Mouse (Mus musculus) heart, embryonic 16.5 days (tissue): ENCODE data around the gene Ahsa1. TPM values are rescaled to one million over a fixed set of nuclear protein-coding genes. Genes with fewer than 3 reads are reported as not detected.
A peak's percentile ranks its signal among the peaks of the same experiment; 100 is the strongest.
"Not testable (repeated sequence)": the region's sequence is repeated elsewhere in the genome, so short reads cannot be mapped to it uniquely, and the experiment has no call there.

Source experiments
- ATAC-seq: fragments of 200-750 bp; cut with Nextera tagmentation; replicated peaks from 2 replicates; pipeline ENCODE4 v1.8.0; 2017; ENCODE audit warnings: moderate number of reproducible peaks; ENCODE audit not compliant: insufficient read depth, low FRiP score; ENCODE audit errors: extremely low read depth
- H3K27ac ChIP-seq: fragments of 300-500 bp; sonication (generic); 2 replicates; pipeline ENCODE4 v1.5.1; 2014; ENCODE audit warnings: mild to moderate bottlenecking, low read length, control low read depth, moderate library complexity
- H3K27me3 ChIP-seq: fragments of 300-500 bp; sonication (generic); 2 replicates; pipeline ENCODE4 v1.6.1; 2014; ENCODE audit warnings: low read length, mixed read lengths; ENCODE audit not compliant: control insufficient read depth, insufficient read depth
- H3K36me3 ChIP-seq: fragments of 300-500 bp; sonication (generic); 2 replicates; pipeline ENCODE4 v1.6.1; 2014; ENCODE audit not compliant: control insufficient read depth, insufficient read depth
- H3K4me1 ChIP-seq: fragments of 300-500 bp; sonication (generic); 2 replicates; pipeline ENCODE4 v1.6.1; 2014; ENCODE audit warnings: low read length, mixed read lengths; ENCODE audit not compliant: control insufficient read depth, insufficient read depth
- H3K4me2 ChIP-seq: fragments of 300-500 bp; sonication (generic); 2 replicates; pipeline ENCODE4 v1.6.1; 2014; ENCODE audit warnings: low read depth, mild to moderate bottlenecking, control low read depth, low read length
- H3K4me3 ChIP-seq: fragments of 300-500 bp; sonication (generic); 2 replicates; pipeline ENCODE4 v1.5.1; 2014; ENCODE audit warnings: mild to moderate bottlenecking, control low read depth, low read length
- H3K9ac ChIP-seq: fragments of 300-500 bp; sonication (generic); 2 replicates; pipeline ENCODE4 v1.6.1; 2014; ENCODE audit warnings: low read length, control low read depth
- H3K9me3 ChIP-seq: fragments of 300-500 bp; sonication (generic); replicated peaks from 2 replicates; pipeline ENCODE4 v1.6.1; 2016; ENCODE audit warnings: low read length; ENCODE audit not compliant: control insufficient read depth
- WGBS: fragments of 180-500 bp; shearing (Covaris S2); extraction: QIAGEN DNeasy Blood & Tissue Kit; methylation state at CpG from one replicate; pipeline ENCODE4 v1.1.7; 2014; 5-methylcytosine and 5-hydroxymethylcytosine counted together
- polyA plus RNA-seq: library from polyadenylated mRNA; unstranded; fragments of >200 nt; fragmentation: Nextera tagmentation; extraction: Ambion mirVana; gene quantifications from 2 replicates; pipeline ENCODE4 v1.2.1, GENCODE M21; 2015

The Ahsa1 gene
- polyA plus RNA-seq, 1 experiment from 2014 or later: 185 TPM

GRCm38 (mm10) chr12:87250161-87250560 lies 16.1 kb upstream of the Ahsa1 start:
- no peak for ATAC-seq
- Histone ChIP-seq H3K4me3 (no peak overlapping the region), H3K4me1 (no peaks in the 10 kb centered on the region), H3K27me3 (no peaks in the 10 kb centered on the region), H3K9ac (no peak overlapping the region), H3K4me2 (no peak overlapping the region), H3K27ac (no peak overlapping the region), H3K9me3 (no peaks in the 10 kb centered on the region), H3K36me3 (peaks cover 76% of the 10 kb centered on the region)
- WGBS: 89% methylated on average over 6 of the region's 6 CpGs

GRCm38 (mm10) chr12:87253878-87254277 lies 12.4 kb upstream of the Ahsa1 start:
- H3K36me3 ChIP-seq: peaks cover 72% of the 10 kb centered on the region
- no peak overlapping the region for H3K4me2 ChIP-seq
- H3K27me3 ChIP-seq: no peaks in the 10 kb centered on the region
- ATAC-seq: no peak
- no peak overlapping the region for H3K9ac ChIP-seq
- no peak overlapping the region for H3K4me3 ChIP-seq
- H3K27ac ChIP-seq: no peak overlapping the region
- H3K4me1 ChIP-seq: no peaks in the 10 kb centered on the region
- H3K9me3 ChIP-seq: no peaks in the 10 kb centered on the region
- WGBS: 92% methylated on average over 6 of the region's 6 CpGs

GRCm38 (mm10) chr12:87256629-87257028 lies 9.7 kb upstream of the Ahsa1 start:
- Histone ChIP-seq H3K4me3 (no peak overlapping the region), H3K36me3 (peaks cover 65% of the 10 kb centered on the region), H3K27ac (no peak overlapping the region), H3K27me3 (no peaks in the 10 kb centered on the region), H3K4me1 (no peaks in the 10 kb centered on the region), H3K9me3 (no peaks in the 10 kb centered on the region), H3K4me2 (no peak overlapping the region), H3K9ac (no peak overlapping the region)
- WGBS: 90% methylated on average over 5 of the region's 5 CpGs
- ATAC-seq: no peak

- WGBS: 97% methylated on average over 8 of the region's 8 CpGs
- H3K27me3 ChIP-seq: no peaks in the 10 kb centered on the region
- H3K27ac ChIP-seq: no peak overlapping the region
- H3K9ac ChIP-seq: no peak overlapping the region
- no peak overlapping the region for H3K4me2 ChIP-seq
- peaks cover 3% of the 10 kb centered on the region; the same call in 1 of the 2 replicates for H3K4me1 ChIP-seq
- H3K36me3 ChIP-seq: peaks cover 50% of the 10 kb centered on the region
- ATAC-seq: no peak
- H3K9me3 ChIP-seq: no peaks in the 10 kb centered on the region
- H3K4me3 ChIP-seq: no peak overlapping the region
These were observed 5.7 kb upstream of the Ahsa1 start for GRCm38 (mm10) chr12:87260562-87260961.

- ATAC-seq: no peak
- WGBS: 17% methylated on average over 11 of the region's 11 CpGs
- Histone ChIP-seq H3K4me3 (peak overlapping the region; percentile 98), H3K27ac (peak overlapping the region; percentile 92), H3K36me3 (peaks cover 41% of the 10 kb centered on the region), H3K27me3 (no peaks in the 10 kb centered on the region), H3K4me1 (peaks cover 11% of the 10 kb centered on the region), H3K9me3 (no peaks in the 10 kb centered on the region), H3K4me2 (peak overlapping the region; percentile 83), H3K9ac (peak overlapping the region; percentile 98)
These were observed 835 bp upstream of the Ahsa1 start for GRCm38 (mm10) chr12:87265444-87265843.

- peak; percentile 2; the same call in 1 of the 2 replicates for ATAC-seq
- Histone ChIP-seq H3K9ac (peak overlapping the region; percentile 98), H3K4me1 (peaks cover 11% of the 10 kb centered on the region), H3K9me3 (no peaks in the 10 kb centered on the region), H3K36me3 (peaks cover 41% of the 10 kb centered on the region), H3K4me3 (peak overlapping the region; percentile 98), H3K27me3 (no peaks in the 10 kb centered on the region), H3K4me2 (peak overlapping the region; percentile 73), H3K27ac (peak overlapping the region; percentile 92)
- WGBS: under 1% methylated on average over 31 of the region's 31 CpGs
These were observed 736 bp downstream of the Ahsa1 start for GRCm38 (mm10) chr12:87266827-87267603.

- ATAC-seq: no peak
- Histone ChIP-seq H3K9ac (peak overlapping the region; percentile 98), H3K36me3 (peaks cover 42% of the 10 kb centered on the region), H3K27me3 (no peaks in the 10 kb centered on the region), H3K4me2 (peak overlapping the region; percentile 73), H3K9me3 (no peaks in the 10 kb centered on the region), H3K4me3 (peak overlapping the region; percentile 98), H3K27ac (no peak overlapping the region), H3K4me1 (peaks cover 11% of the 10 kb centered on the region)
- WGBS: 19% methylated on average over 4 of the region's 4 CpGs
These were observed 1.4 kb downstream of the Ahsa1 start for GRCm38 (mm10) chr12:87267682-87268081.

- Histone ChIP-seq H3K4me1 (peaks cover 22% of the 10 kb centered on the region), H3K4me2 (no peak overlapping the region), H3K4me3 (no peak overlapping the region), H3K9me3 (no peaks in the 10 kb centered on the region), H3K36me3 (peaks cover 53% of the 10 kb centered on the region), H3K9ac (no peak overlapping the region), H3K27ac (no peak overlapping the region), H3K27me3 (no peaks in the 10 kb centered on the region)
- 87% methylated on average over 9 of the region's 9 CpGs for WGBS
- ATAC-seq: no peak
These were observed 8.9 kb downstream of the Ahsa1 start for GRCm38 (mm10) chr12:87274853-87275831.

GRCm38 (mm10) chr12:87277251-87277650 lies 11.0 kb downstream of the Ahsa1 start:
- H3K4me2 ChIP-seq, H3K27ac ChIP-seq, H3K9ac ChIP-seq, H3K27me3 ChIP-seq, H3K4me3 ChIP-seq, H3K9me3 ChIP-seq, ATAC-seq: not testable (repeated sequence)
- peaks cover 36% of the 10 kb centered on the region for H3K36me3 ChIP-seq
- H3K4me1 ChIP-seq: peaks cover 22% of the 10 kb centered on the region
- 77% methylated on average over 4 of the region's 4 CpGs for WGBS
